Mouse (Mus musculus): Measurements from ENCODE around the gene Gadl1. TPM values are rescaled to one million over a fixed set of nuclear protein-coding genes. Genes with fewer than 3 reads are reported as not detected.

Gene Gadl1
- total RNA-seq (2023): not detected

GRCm38 (mm10) chr9:115909155-115909554 is at the start of gene Gadl1:
Gene Gadl1 (plus strand): TSS chr9:115909455.

